Mouse (Mus musculus): ENCODE results near the gene St7. TPM values are rescaled to one million over a fixed set of nuclear protein-coding genes. Genes with fewer than 3 reads are reported as not detected.

The St7 gene
- polyA plus RNA-seq, 1 experiment from 2014 or later = 20.0 TPM

DNA sequence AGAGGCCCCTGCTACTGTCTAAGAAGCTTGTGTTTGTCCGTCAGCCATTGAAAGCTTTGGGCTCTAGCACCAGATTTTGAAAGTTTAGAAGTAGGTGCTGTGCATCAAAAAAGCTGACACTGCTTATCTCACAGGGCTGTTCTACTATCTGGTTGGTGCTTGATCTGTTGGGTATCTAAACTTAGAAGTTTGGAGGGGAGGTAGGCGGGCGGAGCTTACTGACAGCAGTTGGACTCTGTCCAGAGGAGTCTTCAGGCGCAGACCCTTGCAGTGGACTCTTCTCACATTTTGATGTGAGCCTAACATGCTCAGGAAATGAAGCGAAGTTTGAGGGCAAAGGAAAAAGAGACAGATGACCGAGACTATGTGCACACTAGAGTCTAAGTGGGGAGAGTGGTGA, 48.9 kb downstream of the St7 start:
- no peak for ATAC-seq (ENCODE audit: insufficient number of reproducible peaks, low FRiP score, low TSS enrichment, low read depth)

DNA sequence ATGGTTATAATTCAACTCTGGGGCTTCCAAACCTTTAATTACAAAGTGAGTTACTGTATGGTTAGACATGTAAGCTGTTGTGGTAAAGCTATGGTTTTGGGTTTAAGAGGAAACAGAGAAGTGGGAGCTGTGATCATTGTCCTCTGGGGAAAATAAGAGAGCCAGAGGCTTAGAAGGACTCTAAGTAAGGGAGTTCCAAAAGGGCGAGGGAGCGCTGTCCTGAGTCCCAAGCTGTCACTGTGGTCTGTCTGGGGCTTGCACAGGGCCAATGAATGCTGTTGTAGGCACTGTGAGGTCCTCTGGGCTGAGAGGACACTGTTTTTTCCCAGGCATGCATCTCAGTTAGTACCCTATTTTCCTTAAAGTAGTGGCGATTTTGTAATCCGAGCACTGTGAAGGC, 49.5 kb downstream of the St7 start:
- Histone ChIP-seq H3K27me3 (ENCODE audit: control insufficient read depth, insufficient read depth, low read length) (no peaks in the 10 kb centered on the region), H3K9ac (ENCODE audit: low read length) (no peak overlapping the region), H3K4me2 (ENCODE audit: low read depth, severe bottlenecking) (no peak overlapping the region), H3K27ac (replicated peaks; ENCODE audit: low read depth, low read length) (no peak overlapping the region), H3K36me3 (ENCODE audit: control insufficient read depth, insufficient read depth, low read length) (no peaks in the 10 kb centered on the region), H3K4me3 (ENCODE audit: low read depth, low read length) (no peak overlapping the region), H3K4me1 (ENCODE audit: control insufficient read depth, insufficient read depth, low read length) (no peaks in the 10 kb centered on the region), H3K9me3 (ENCODE audit: control insufficient read depth, low read length) (no peaks in the 10 kb centered on the region)
- no peak for ATAC-seq (ENCODE audit: insufficient number of reproducible peaks, low FRiP score, low TSS enrichment, low read depth)
- no peak for DNase-seq (ENCODE audit: low spot score)
- WGBS = 95% methylated on average over 4 of the region's 4 CpGs

More for the DNA sequence above, 48.9 kb downstream of the St7 start:
- Histone ChIP-seq H3K4me3 (ENCODE audit: low read depth, low read length) (no peak overlapping the region), H3K27ac (replicated peaks; ENCODE audit: low read depth, low read length) (no peak overlapping the region), H3K4me1 (ENCODE audit: control insufficient read depth, insufficient read depth, low read length) (no peaks in the 10 kb centered on the region), H3K36me3 (ENCODE audit: control insufficient read depth, insufficient read depth, low read length) (no peaks in the 10 kb centered on the region), H3K27me3 (ENCODE audit: control insufficient read depth, insufficient read depth, low read length) (no peaks in the 10 kb centered on the region), H3K4me2 (ENCODE audit: low read depth, severe bottlenecking) (no peak overlapping the region), H3K9ac (ENCODE audit: low read length) (no peak overlapping the region), H3K9me3 (ENCODE audit: control insufficient read depth, low read length) (no peaks in the 10 kb centered on the region)
- no peak for DNase-seq (ENCODE audit: low spot score)
- WGBS = 89% methylated on average over 6 of the region's 6 CpGs

DNA sequence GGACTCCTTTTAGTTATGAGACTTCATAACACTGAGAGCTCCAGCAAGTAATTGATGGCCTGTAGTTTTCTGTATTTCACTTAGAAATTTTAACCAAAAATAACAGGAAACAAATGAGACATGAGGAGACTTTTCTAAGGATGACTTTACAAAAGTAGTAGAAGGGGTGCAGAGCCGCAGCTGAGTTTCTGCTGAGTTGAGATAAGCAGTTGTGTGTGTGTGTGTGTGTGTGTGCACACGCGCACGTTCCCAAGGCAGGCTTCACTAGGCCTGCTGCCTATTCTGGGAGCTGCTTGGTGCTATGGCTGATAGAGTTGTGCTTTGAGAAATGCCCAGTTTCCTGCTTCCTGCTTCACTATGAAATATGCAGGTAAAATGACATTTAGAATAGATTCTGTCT, 50.6 kb downstream of the St7 start:
- Histone ChIP-seq H3K36me3 (ENCODE audit: control insufficient read depth, insufficient read depth, low read length) (no peaks in the 10 kb centered on the region), H3K27me3 (ENCODE audit: control insufficient read depth, insufficient read depth, low read length) (no peaks in the 10 kb centered on the region), H3K4me1 (ENCODE audit: control insufficient read depth, insufficient read depth, low read length) (no peaks in the 10 kb centered on the region), H3K9me3 (ENCODE audit: control insufficient read depth, low read length) (no peaks in the 10 kb centered on the region), H3K4me2 (ENCODE audit: low read depth, severe bottlenecking) (no peak overlapping the region), H3K4me3 (ENCODE audit: low read depth, low read length) (no peak overlapping the region), H3K9ac (ENCODE audit: low read length) (no peak overlapping the region), H3K27ac (replicated peaks; ENCODE audit: low read depth, low read length) (no peak overlapping the region)
- WGBS = 96% methylated on average over 4 of the region's 4 CpGs
- DNase-seq (ENCODE audit: low spot score) = no peak
- ATAC-seq (ENCODE audit: insufficient number of reproducible peaks, low FRiP score, low TSS enrichment, low read depth) = no peak

DNA sequence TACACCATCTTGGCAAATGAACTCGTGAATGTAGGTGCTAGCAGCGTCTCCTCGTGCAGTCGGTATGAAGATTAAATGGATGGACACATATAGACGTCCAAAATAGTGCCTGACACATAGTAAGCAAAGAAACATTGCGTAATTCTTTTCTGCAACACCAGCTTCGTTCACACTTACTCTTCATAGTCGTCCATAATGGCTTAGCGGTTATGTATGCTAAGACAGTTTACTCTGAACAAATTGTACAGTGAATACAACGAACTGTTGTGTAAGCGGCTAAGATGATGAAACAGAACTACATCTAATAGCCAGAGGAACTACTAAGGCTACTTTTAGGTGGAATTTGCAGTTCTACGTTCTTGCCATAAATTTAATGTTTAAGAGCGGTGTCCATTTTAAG, 55.0 kb downstream of the St7 start:
- Histone ChIP-seq H3K9me3 (ENCODE audit: control insufficient read depth, low read length) (no peaks in the 10 kb centered on the region), H3K4me2 (ENCODE audit: low read depth, severe bottlenecking) (no peak overlapping the region), H3K4me3 (ENCODE audit: low read depth, low read length) (no peak overlapping the region), H3K4me1 (ENCODE audit: control insufficient read depth, insufficient read depth, low read length) (peaks cover 4% of the 10 kb centered on the region; the same call in 1 of the 2 replicates), H3K9ac (ENCODE audit: low read length) (no peak overlapping the region), H3K36me3 (ENCODE audit: control insufficient read depth, insufficient read depth, low read length) (no peaks in the 10 kb centered on the region), H3K27me3 (ENCODE audit: control insufficient read depth, insufficient read depth, low read length) (no peaks in the 10 kb centered on the region), H3K27ac (replicated peaks; ENCODE audit: low read depth, low read length) (no peak overlapping the region)
- ATAC-seq (ENCODE audit: insufficient number of reproducible peaks, low FRiP score, low TSS enrichment, low read depth) = no peak
- no peak for DNase-seq (ENCODE audit: low spot score)
- 91% methylated on average over 13 of the region's 13 CpGs for WGBS

DNA sequence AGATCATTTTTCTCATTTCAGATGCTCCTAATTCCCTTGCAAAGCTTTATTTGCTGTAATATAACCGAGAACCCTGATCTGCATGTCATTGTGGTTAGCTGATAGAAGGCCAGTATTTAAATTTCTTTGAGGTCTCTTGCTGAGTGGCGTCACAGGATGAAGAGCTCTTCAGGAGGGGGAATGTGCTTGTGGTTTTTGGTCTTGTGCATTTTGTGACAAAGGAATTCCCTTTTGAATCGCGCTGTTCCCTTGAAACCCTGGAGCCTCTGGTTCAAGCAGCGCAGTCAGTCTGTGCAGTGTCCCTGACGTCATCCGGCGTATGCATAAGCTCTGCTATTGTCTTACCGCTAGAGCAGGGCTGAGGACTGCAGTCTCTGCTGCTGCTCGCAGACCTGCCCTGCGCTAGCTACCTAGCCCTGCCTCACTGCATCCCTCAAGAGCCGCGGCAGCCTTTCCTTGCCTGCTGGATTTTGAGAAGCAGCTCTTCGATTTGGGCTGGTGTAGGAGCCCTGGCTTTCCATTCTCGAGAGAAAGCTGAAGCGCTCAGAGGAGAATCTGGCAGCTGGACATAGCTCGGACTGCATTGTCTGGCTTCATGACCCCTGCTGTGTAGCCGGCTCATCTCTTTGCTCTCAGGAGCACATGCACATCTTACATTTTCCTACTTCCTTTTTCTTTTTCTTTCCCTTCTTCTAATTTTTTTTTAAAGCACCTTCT, 56.3 kb downstream of the St7 start:
- no peaks in the 10 kb centered on the region for H3K27me3 ChIP-seq (ENCODE audit: control insufficient read depth, insufficient read depth, low read length)
- H3K4me1 ChIP-seq (ENCODE audit: control insufficient read depth, insufficient read depth, low read length) = peaks cover 4% of the 10 kb centered on the region; the same call in 1 of the 2 replicates
- H3K4me2 ChIP-seq (ENCODE audit: low read depth, severe bottlenecking) = peak overlapping the region; percentile 58
- DNase-seq (ENCODE audit: low spot score) (peak; percentile 73), ATAC-seq (ENCODE audit: insufficient number of reproducible peaks, low FRiP score, low TSS enrichment, low read depth) (peak; percentile 96)
- H3K9me3 ChIP-seq (ENCODE audit: control insufficient read depth, low read length) = no peaks in the 10 kb centered on the region
- H3K9ac ChIP-seq (ENCODE audit: low read length) = peak overlapping the region; percentile 60
- H3K4me3 ChIP-seq (ENCODE audit: low read depth, low read length) = peak overlapping the region; percentile 28
- H3K27ac ChIP-seq (replicated peaks; ENCODE audit: low read depth, low read length) = no peak overlapping the region
- WGBS = 6% methylated on average over 18 of the region's 18 CpGs
- no peaks in the 10 kb centered on the region for H3K36me3 ChIP-seq (ENCODE audit: control insufficient read depth, insufficient read depth, low read length)

DNA sequence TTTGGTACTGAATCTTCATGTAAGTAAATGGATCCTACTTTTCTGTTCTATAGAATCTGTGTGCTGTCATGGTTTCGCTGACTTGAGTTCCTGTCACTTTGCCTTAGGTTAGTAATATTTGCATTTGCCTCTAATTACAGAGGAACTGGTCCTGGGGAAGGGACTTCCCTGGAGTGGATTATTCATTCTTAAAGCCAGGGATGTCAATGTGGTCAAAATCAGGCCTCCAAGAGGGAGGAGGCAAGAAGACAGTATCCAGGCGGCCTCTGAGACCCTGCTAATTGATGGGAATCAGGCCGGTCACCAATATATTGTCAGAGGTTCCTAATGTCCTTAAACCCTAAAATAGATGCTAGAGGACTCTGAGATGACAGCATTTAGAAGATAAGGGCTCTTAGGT, 56.9 kb downstream of the St7 start:
- Histone ChIP-seq H3K27ac (replicated peaks; ENCODE audit: low read depth, low read length) (no peak overlapping the region), H3K27me3 (ENCODE audit: control insufficient read depth, insufficient read depth, low read length) (no peaks in the 10 kb centered on the region), H3K4me1 (ENCODE audit: control insufficient read depth, insufficient read depth, low read length) (peaks cover 4% of the 10 kb centered on the region; the same call in 1 of the 2 replicates), H3K4me3 (ENCODE audit: low read depth, low read length) (no peak overlapping the region; the same call in 1 of the 2 replicates), H3K9ac (ENCODE audit: low read length) (no peak overlapping the region), H3K4me2 (ENCODE audit: low read depth, severe bottlenecking) (peak overlapping the region; percentile 58), H3K36me3 (ENCODE audit: control insufficient read depth, insufficient read depth, low read length) (no peaks in the 10 kb centered on the region), H3K9me3 (ENCODE audit: control insufficient read depth, low read length) (no peaks in the 10 kb centered on the region)
- ATAC-seq (ENCODE audit: insufficient number of reproducible peaks, low FRiP score, low TSS enrichment, low read depth) (no peak), DNase-seq (ENCODE audit: low spot score) (no peak)
- WGBS = 47% methylated on average over 3 of the region's 3 CpGs

DNA sequence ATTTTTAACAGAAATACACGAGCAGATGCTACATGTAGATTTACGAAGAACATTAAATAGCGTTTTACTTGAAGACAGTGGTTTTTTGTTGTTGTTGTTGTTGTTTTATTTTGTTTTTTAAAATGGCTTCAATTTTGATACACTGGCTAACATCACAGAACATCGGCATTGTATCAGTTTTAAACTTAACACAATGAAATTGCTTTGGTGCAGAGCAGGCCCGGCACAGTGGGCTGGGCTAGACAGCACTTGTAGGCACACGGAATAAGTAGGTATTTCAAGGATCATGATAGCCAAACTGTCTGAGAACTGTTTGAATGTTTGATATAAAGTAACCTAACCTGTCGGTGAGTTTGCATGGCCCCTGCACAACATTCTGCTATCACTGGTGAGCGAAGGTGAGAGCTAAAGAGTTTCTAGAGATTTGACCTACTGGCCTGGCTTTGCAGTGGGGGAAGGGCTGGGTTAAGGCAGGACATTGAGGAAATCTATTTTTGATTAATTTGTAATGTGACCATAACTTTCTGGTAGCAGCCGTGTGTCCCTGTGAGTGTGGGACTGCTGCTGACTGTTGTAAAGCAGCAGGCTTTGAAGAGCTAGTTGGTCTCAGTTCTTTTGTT, 57.4 kb downstream of the St7 start:
- WGBS = 82% methylated on average over 9 of the region's 9 CpGs

DNA sequence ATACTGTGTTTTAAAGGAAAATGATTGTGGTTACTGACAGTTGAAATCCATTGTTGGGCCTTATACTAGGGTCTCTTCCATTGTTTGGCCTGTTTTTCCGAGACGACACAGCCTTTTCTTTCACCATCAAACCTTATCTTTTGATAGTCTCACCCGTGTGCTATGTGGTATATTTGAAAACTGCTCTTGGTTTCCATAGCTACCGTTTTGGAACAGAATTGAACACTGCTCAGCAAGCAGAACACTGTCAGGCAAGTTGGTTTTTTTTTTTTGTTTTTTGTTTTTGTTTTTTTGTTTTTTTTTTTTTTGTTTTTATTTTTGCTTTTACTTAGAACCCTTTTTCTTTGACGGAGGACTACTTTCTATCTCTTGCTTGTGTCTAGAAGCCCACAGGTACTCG, 58.2 kb downstream of the St7 start:
- peaks cover 4% of the 10 kb centered on the region; the same call in 1 of the 2 replicates for H3K4me1 ChIP-seq (ENCODE audit: control insufficient read depth, insufficient read depth, low read length)
- no peak overlapping the region for H3K9ac ChIP-seq (ENCODE audit: low read length)
- no peaks in the 10 kb centered on the region for H3K27me3 ChIP-seq (ENCODE audit: control insufficient read depth, insufficient read depth, low read length)
- no peak overlapping the region for H3K27ac ChIP-seq (replicated peaks; ENCODE audit: low read depth, low read length)
- no peak overlapping the region for H3K4me2 ChIP-seq (ENCODE audit: low read depth, severe bottlenecking)
- no peaks in the 10 kb centered on the region for H3K9me3 ChIP-seq (ENCODE audit: control insufficient read depth, low read length)
- 93% methylated on average over 6 of the region's 6 CpGs for WGBS
- H3K4me3 ChIP-seq (ENCODE audit: low read depth, low read length) = no peak overlapping the region
- ATAC-seq (ENCODE audit: insufficient number of reproducible peaks, low FRiP score, low TSS enrichment, low read depth) = no peak
- DNase-seq (ENCODE audit: low spot score) = no peak
- H3K36me3 ChIP-seq (ENCODE audit: control insufficient read depth, insufficient read depth, low read length) = no peaks in the 10 kb centered on the region

More for the DNA sequence above, 57.4 kb downstream of the St7 start:
- Histone ChIP-seq H3K4me1 (ENCODE audit: control insufficient read depth, insufficient read depth, low read length) (peaks cover 4% of the 10 kb centered on the region; the same call in 1 of the 2 replicates), H3K27me3 (ENCODE audit: control insufficient read depth, insufficient read depth, low read length) (no peaks in the 10 kb centered on the region), H3K27ac (replicated peaks; ENCODE audit: low read depth, low read length) (no peak overlapping the region), H3K9ac (ENCODE audit: low read length) (no peak overlapping the region), H3K4me2 (ENCODE audit: low read depth, severe bottlenecking) (no peak overlapping the region), H3K36me3 (ENCODE audit: control insufficient read depth, insufficient read depth, low read length) (no peaks in the 10 kb centered on the region), H3K4me3 (ENCODE audit: low read depth, low read length) (no peak overlapping the region), H3K9me3 (ENCODE audit: control insufficient read depth, low read length) (no peaks in the 10 kb centered on the region)
- ATAC-seq (ENCODE audit: insufficient number of reproducible peaks, low FRiP score, low TSS enrichment, low read depth) = no peak
- DNase-seq (ENCODE audit: low spot score) = no peak

Data from limb, embryonic 11.5 days (tissue).